Mouse (Mus musculus): ENCODE data around the gene Wfdc13.

DNA sequence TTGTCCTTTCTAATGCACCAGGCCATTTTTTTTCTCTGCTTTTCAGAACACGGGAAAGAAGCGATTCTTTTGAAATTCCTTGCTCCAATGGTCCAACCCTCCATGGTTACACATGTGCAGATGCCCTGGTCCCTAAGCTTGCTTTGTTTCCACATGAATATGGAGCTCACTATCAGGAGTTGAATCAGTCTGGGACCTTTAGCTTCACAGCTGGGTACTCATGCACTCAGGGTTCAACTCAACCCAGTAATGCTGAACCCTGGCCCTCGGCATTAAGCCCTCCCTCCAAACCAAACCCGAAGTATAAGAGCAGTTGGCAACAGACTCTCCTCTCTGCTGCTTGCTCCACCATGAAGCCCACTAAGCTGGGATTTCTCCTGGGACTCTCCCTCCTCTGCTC, 13.3 kb downstream of the Wfdc13 start, which contains the start of gene Spint4:
- no peak for TF ChIP-seq CTCF (IDR thresholded peaks at IDR 0.05; ENCODE audit: borderline replicate concordance, extremely low read depth, insufficient read depth, insufficient read length)
- no peak for TF ChIP-seq POLR2A (IDR thresholded peaks at IDR 0.05; ENCODE audit: borderline replicate concordance, extremely low read depth, insufficient read depth, insufficient read length, poor library complexity, severe bottlenecking)

All from brain, embryonic 14.5 days (tissue).